Mouse (Mus musculus): ENCODE measurements around the gene Myo1b.
"Not testable (repeated sequence)": the region's sequence is repeated elsewhere in the genome, so short reads cannot be mapped to it uniquely, and the experiment has no call there.

Gene Myo1b

DNA sequence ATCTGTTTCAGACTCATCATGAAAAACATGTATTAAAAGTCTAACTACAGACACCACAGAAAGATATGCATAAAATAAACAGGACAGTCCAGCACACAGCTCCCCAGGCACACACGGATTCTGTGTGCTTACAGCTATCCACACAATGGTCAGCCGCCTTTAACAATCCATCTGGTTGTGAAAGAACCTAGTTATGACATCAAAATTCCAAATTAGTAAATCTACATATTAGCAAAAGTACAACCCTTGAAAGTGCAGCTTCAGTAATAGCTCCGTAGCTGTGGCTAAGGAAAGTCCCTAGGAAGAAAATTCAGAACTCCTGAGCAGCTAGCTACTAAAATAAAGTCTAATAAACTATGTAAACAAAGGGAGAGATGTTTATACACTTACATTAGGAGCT, 21.1 kb downstream of the Myo1b start:
- no peak for DNase-seq

GRCm38 (mm10) chr1:51893521-51894355, 22.1 kb downstream of the Myo1b start:
- peak; percentile 57 for DNase-seq

DNA sequence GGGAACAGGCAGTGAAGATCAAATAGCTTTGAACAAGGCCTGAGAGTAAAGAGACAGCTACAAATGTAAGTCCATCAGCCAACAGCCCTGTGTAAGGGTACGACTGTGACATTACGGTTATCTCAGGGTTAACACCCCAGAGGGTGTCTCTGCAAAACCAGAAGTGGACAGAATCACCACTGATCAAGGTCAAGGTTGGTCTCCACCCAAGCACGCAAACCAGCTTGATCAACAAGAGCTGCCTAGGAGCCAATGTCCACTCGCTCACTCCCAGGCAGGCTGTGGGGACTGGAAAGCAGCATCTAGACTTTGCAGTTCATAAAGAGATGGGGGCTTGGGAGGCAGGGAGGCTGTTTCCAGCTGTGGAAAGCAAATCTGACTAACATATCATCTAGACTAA, 23.9 kb downstream of the Myo1b start:
- DNase-seq: no peak

GRCm38 (mm10) chr1:51888046-51888813, 27.6 kb downstream of the Myo1b start:
- no peak for DNase-seq

DNA sequence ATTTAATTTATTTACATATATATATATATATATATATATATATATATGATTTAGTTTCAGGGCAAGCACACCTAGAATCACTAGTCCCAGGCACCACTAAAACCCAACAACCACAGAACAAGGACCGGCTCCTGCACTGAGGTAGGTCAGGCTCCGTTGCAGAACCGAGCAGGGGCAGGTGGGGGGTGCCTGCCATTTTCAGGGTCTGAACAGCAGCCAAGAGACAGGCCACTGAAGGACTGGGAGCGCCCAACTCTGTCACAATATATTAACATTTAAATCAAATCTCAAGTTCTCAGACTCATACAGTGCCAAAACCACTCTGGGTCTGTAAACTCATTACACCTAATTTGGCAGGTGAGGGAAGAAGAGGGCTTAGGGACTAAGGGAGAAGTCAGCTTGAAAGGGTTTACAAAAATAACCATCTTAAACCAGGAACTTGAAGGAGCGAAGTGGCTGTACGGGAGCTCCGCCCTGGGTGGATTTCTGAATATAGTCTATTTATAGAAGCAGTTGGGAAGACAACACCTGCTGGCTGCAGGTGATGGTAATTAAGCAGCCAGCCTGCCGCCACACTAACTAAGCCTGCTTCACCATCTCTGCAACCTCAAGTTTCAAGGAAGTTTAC, 30.4 kb downstream of the Myo1b start:
- peak; percentile 47 for DNase-seq

- no peak for DNase-seq
Observed at GRCm38 (mm10) chr1:51883211-51883610, 32.7 kb downstream of the Myo1b start.

- DNase-seq: peak; percentile 56
Observed at GRCm38 (mm10) chr1:51882752-51883151, 33.1 kb downstream of the Myo1b start.

- no peak for DNase-seq
Observed at GRCm38 (mm10) chr1:51879927-51880814, 35.7 kb downstream of the Myo1b start.

GRCm38 (mm10) chr1:51879333-51879770, 36.5 kb downstream of the Myo1b start:
- peak; percentile 31 for DNase-seq

DNA sequence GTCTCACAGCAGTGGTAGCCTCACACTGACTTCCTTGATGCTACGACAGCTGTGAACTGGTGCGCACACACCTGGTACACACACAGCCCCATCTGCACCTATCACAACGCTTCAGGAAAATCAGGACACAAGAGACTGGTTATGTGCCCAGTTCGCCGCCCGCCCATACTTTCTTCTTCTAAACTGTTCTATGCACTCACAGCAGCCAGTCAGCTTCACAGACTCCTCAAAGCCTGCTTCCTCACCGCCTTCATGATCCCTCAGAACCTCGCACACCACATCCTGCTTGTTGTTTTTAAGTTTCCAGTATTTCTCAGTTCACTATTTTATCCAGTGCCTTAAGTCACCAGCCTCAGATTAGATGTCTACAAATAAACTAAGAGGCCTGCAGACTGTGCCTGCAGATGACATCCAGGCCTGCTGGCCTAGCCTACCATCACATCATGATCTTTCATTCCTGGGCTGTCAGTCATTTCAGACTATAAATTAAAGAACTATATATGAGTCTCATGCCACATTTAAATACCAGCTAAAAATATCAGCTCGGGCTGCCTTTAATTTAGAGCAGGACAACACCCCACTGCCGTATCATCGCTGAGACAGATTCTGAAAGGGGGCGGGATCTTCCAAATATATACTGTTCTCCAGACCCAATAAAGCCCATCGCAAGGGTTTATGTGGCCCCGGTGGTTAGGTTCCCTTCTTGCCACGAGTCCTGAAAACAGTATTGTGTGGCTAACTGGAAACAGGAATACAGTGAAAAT, 40.2 kb downstream of the Myo1b start:
- no peak for DNase-seq

GRCm38 (mm10) chr1:51872493-51873261, 43.2 kb downstream of the Myo1b start:
- no peak for DNase-seq

- DNase-seq: not testable (repeated sequence)
Observed at GRCm38 (mm10) chr1:51871234-51871633, 44.6 kb downstream of the Myo1b start.

DNA sequence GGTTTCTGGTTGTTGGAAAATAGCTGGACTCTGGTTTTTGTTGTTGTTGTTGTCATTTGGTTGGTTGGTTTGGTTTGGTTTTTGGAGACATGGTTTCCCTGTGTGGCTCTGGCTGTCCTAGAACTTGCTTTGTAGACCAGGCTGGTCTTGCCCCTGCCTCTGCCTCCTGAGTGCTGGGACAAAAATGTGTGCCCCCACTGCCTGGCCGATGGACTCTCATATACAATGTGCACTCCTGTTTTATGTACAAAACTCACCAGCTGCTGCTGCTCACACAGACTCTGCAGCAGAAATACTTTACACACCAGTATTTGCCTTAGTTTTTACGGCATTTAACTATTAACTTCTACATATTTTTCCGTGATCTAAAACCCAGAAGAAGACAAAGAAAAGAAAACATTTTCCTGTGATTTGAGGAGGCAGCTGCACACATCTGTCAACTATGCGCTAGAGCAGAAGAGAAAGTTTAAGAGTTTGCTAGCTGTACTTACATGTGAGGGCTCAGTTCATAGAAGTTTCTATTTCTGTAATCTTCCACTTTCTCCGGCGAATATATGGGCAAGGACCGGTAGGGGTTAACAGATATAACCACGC, 52.9 kb downstream of the Myo1b start:
- no peak for DNase-seq

DNA sequence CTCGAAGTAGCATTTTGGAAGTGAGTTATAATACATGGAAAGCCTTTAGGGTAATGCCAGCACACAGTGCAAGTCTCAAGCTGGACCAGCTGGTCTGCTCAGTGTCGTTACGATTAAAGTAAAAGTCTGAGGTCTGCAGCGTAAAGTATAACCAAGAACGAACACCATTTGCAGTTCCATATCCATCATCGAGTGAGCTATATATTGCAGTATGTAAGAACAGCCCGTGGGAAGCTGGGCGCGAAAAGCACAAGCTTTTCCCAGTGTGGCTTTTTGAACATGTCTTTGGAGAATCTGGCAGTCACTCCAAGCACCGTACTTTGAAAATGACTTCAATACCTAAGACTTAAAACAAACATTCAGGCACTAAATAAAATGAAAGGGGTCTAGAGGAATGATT, 55.0 kb downstream of the Myo1b start:
- DNase-seq: no peak

DNA sequence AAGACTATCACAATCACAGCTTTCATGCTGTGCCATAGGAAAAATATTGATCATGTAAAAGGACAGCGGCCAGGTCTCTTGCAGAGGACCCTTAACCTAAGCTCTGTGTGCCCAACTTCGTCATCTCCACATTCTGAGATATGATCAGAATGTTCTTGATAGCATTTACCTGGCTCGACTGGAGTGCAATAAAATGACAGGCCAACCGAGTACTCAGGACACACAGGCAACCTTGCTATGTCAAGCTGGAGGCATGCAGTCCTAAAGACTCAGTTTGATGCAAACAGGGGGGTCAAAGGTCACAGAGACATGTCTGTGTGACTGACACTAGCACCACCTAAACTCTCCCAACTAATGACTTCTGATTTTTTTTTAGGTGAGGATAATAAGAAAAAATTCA, 58.9 kb downstream of the Myo1b start:
- DNase-seq: peak; percentile 31

DNA sequence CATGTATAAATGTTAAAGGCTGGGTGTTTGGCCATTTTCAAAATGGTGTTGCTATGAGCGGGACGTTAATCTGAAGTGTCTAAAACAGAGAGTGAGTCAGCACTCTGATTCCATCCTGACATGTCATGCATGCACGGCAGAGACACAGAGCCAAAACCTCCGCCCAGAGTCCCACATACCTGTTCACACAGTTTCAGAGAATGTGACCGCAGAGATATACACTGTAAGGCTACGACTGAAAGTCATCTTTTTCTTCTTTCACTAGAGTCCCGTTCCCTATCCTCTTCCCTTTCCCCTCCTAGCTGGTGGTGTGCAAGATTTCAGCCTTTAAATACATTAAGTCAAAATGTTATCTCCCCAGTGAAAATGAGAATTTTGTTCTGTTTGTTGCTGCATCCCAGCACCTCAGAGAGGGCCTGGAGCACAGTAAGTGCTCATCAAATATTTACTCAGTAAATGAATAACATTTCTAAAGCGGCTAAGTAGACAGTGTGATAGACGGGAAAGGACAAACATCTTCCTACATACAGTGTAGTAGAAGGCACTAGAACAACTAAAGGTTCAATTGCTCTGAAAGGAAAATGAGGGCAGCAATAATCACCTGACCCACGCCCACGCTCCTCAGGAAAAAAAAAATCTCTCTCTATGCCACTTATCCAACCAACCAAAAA, 59.5 kb downstream of the Myo1b start:
- peak; percentile 45 for DNase-seq

GRCm38 (mm10) chr1:51855541-51856244, 60.2 kb downstream of the Myo1b start:
- no peak for DNase-seq

GRCm38 (mm10) chr1:51852314-51852713, 63.6 kb downstream of the Myo1b start:
- DNase-seq: peak; percentile 28

GRCm38 (mm10) chr1:51849570-51850211, 66.2 kb downstream of the Myo1b start:
- DNase-seq: peak; percentile 71
